Mouse (Mus musculus) liver, embryonic 14.5 days (tissue): ENCODE data around the gene Galntl6. TPM values are rescaled to one million over a fixed set of nuclear protein-coding genes. Genes with fewer than 3 reads are reported as not detected.

ENCODE experiments used
- ATAC-seq: fragments of 200-750 bp; cut with Nextera tagmentation; 2 replicates; pipeline ENCODE4 v1.8.0; 2017; ENCODE audit warnings: moderate number of reproducible peaks, mild to moderate bottlenecking, moderate library complexity; ENCODE audit not compliant: insufficient read depth
- DNase-seq, 3 experiments: peaks; one replicate each; pipeline ENCODE4 v3.0.0-alpha.2; 2012 to 2013; ENCODE audit warnings: low read depth in 3 of 3, low spot score in 3 of 3
- H3K27ac ChIP-seq: fragments of 300-500 bp; sonication (generic); 2 replicates; pipeline ENCODE4 v1.5.1; 2014; ENCODE audit warnings: moderate library complexity, mild to moderate bottlenecking, control low read depth, inconsistent platforms
- H3K27me3 ChIP-seq: fragments of 300-500 bp; sonication (generic); 2 replicates; pipeline ENCODE4 v1.6.1; 2014; ENCODE audit warnings: mild to moderate bottlenecking, low read length, moderate library complexity; ENCODE audit not compliant: control insufficient read depth, insufficient read depth
- H3K36me3 ChIP-seq: fragments of 300-500 bp; sonication (generic); replicated peaks from 2 replicates; pipeline ENCODE4 v1.6.1; 2014; ENCODE audit warnings: low read depth; ENCODE audit not compliant: control insufficient read depth, insufficient read depth
- H3K4me1 ChIP-seq, 2 experiments: fragments of 200-500 bp in 1 of 2; fragments of 300-500 bp in 1 of 2; sonication (generic) in 1 of 2; replicated peaks; 2 replicates each; pipeline ENCODE4 v1.6.1; 2012 to 2014; ENCODE audit warnings: antibody characterized with exemption in 1 of 2, inconsistent platforms in 1 of 2, low read length in 1 of 2; ENCODE audit not compliant: control insufficient read depth in 2 of 2, insufficient read depth in 2 of 2
- H3K4me2 ChIP-seq: fragments of 300-500 bp; sonication (generic); 2 replicates; pipeline ENCODE4 v1.6.1; 2014; ENCODE audit warnings: low read depth, mild to moderate bottlenecking, control low read depth, moderate library complexity
- H3K4me3 ChIP-seq, 2 experiments: fragments of 200-500 bp in 1 of 2; fragments of 300-500 bp in 1 of 2; sonication (generic) in 1 of 2; 2 replicates each; pipeline ENCODE4 v1.5.1; 2012 to 2014; ENCODE audit warnings: low read depth in 2 of 2, low read length in 2 of 2, mild to moderate bottlenecking in 2 of 2, control low read depth in 1 of 2, inconsistent platforms in 1 of 2, moderate library complexity in 1 of 2; ENCODE audit not compliant: insufficient read depth in 1 of 2
- H3K9ac ChIP-seq: fragments of 300-500 bp; sonication (generic); replicated peaks from 2 replicates; pipeline ENCODE4 v1.6.1; 2014; ENCODE audit warnings: mild to moderate bottlenecking, control low read depth, moderate library complexity
- H3K9me3 ChIP-seq: fragments of 300-500 bp; sonication (generic); 2 replicates; pipeline ENCODE4 v1.6.1; 2016; ENCODE audit warnings: low read length, mixed read lengths; ENCODE audit not compliant: control insufficient read depth
- CTCF ChIP-seq: IDR thresholded peaks from 2 replicates; pipeline ENCODE4 v1.5.1; 2016; ENCODE audit warnings: antibody characterized with exemption, low read depth, control low read depth
- EP300 ChIP-seq: IDR thresholded peaks from 2 replicates; pipeline ENCODE4 v1.6.1; 2016; ENCODE audit warnings: antibody characterized with exemption, low read depth
- WGBS: fragments of 180-500 bp; shearing (Covaris S2); extraction: QIAGEN DNeasy Blood & Tissue Kit; methylation state at CpG from one replicate; pipeline ENCODE4 v1.1.7; 2014; ENCODE audit not compliant: insufficient replicate concordance; 5-methylcytosine and 5-hydroxymethylcytosine counted together
- polyA plus RNA-seq, 2 experiments: library from polyadenylated mRNA; depleted of rRNA in 1 of 2; stranded (reverse) in 1 of 2; unstranded in 1 of 2; fragments of >200 nt; fragmentation: Nextera tagmentation in 1 of 2; extraction: Ambion mirVana in 1 of 2; gene quantifications; 2 replicates each; pipeline versions ENCODE4 v1.2.1 to v1.2.3; 2012 to 2014

The Galntl6 gene
- polyA plus RNA-seq, 2 experiments: not detected

DNA sequence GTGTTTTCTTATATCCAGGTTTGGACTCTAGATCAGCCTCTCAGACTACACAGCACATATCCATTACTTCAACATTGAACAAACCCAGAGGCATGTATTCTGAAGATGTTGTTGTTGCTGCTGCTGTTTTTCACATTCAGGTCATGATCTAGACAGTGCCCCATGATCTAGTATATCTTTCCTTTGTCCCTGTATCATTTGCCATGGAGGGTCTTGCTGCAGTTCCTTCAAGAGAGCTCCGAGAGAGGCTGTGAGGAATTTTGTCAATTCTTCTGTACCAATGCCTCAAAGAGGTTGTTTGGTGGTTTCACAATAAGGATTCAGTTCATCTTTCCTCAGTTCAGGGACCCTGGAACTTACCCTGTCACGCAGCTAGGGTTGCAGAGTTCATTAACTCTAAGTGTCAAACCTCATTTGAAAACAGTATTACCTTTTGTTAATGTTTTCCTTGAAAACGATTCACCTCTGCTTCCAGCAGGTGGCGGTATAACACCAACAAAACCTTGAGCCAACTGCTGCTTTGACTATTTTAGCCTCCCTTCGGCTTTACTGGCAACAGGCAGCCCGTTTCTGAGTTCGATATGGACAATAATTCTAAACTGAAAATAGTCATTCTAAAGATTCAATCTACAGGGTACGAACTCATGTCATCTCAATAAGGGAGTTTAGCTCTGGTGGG is 973.1 kb downstream of the Galntl6 start:
- peak in 1 of 3 experiments; percentile 11 for DNase-seq
- Histone ChIP-seq H3K36me3 (no peaks in the 10 kb centered on the region), H3K9me3 (no peaks in the 10 kb centered on the region), H3K27ac (no peak overlapping the region), H3K4me1 (no peaks in the 10 kb centered on the region), H3K27me3 (no peaks in the 10 kb centered on the region), H3K4me3 (no peak overlapping the region), H3K4me2 (no peak overlapping the region), H3K9ac (no peak overlapping the region)
- WGBS: 21% methylated on average over 8 of the region's 8 CpGs
- TF ChIP-seq EP300 (no peak), CTCF (peak; percentile 66)
- ATAC-seq: no peak

DNA sequence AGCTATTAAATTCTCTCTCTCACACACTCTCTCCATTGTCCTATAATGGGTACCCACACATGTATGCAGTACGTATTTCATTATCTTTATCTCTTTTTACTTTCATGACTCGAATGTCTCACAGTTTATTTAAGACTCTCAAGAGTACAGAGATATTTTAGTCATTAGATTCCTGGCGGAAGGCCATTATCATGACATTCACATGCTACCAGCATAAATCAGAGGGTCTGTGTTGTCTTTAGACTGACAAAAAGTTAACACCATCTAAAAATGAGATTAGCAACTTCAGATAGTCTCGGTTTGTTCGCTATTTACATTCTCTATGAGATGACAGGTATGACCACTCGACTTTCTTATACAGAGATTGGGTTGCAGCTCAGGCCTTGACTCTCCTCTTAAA is 985.4 kb downstream of the Galntl6 start:
- DNase-seq (no peak), ATAC-seq (no peak)
- TF ChIP-seq EP300: no peak
- TF ChIP-seq CTCF: no peak
- no peak overlapping the region for H3K4me2 ChIP-seq
- no peaks in the 10 kb centered on the region for H3K27me3 ChIP-seq
- WGBS: 61% methylated on average over 6 of the region's 6 CpGs
- H3K4me1 ChIP-seq: no peaks in the 10 kb centered on the region
- H3K36me3 ChIP-seq: no peaks in the 10 kb centered on the region
- no peak overlapping the region for H3K9ac ChIP-seq
- no peak overlapping the region for H3K4me3 ChIP-seq
- H3K27ac ChIP-seq: no peak overlapping the region
- H3K9me3 ChIP-seq: no peaks in the 10 kb centered on the region

DNA sequence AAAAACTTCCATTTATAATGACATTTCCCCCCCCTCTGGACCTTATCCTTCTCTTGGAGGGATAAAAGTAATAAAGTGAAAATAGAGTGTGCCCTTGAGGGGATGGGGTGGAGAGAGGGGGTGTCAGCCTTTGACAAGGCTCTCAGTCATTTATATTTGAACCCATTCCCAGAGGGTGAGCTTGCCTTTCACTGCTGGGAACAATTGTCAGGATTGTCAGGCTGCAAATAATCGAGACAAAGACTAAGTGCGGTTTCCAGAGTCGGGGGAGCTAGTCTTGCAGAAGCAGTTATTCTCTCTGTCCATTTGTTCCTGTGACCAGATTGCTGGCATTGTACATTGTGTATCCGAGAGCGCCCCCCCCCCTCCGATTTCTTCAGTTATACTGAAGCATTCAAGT is 988.9 kb downstream of the Galntl6 start:
- DNase-seq (no peak), ATAC-seq (no peak)
- Histone ChIP-seq H3K4me2 (no peak overlapping the region), H3K4me1 (no peaks in the 10 kb centered on the region), H3K9me3 (no peaks in the 10 kb centered on the region), H3K9ac (no peak overlapping the region), H3K4me3 (no peak overlapping the region), H3K27ac (no peak overlapping the region), H3K36me3 (no peaks in the 10 kb centered on the region), H3K27me3 (no peaks in the 10 kb centered on the region)
- WGBS: 76% methylated on average over 6 of the region's 6 CpGs
- TF ChIP-seq CTCF (no peak), EP300 (no peak)

DNA sequence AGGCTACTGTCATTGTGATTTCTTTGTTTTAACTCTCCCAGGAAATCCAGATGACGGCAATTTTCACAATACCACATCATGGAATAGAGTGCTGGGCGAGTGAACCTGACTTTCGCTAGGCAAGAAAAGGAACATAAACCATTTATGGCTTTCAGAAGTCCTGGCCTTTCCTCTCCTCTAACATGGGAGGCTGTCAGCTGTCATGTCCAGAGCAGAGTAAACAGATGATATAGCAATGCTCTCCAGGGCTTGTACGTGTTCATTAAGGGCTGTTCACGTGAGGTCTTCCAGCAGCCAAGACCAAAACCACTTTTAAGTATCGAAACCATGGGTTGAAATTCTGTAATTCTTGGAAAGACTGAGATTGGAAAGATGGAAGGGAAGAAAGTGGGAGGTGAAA is 989.3 kb downstream of the Galntl6 start:
- ATAC-seq: no peak
- WGBS: 52% methylated on average over 6 of the region's 6 CpGs

DNA sequence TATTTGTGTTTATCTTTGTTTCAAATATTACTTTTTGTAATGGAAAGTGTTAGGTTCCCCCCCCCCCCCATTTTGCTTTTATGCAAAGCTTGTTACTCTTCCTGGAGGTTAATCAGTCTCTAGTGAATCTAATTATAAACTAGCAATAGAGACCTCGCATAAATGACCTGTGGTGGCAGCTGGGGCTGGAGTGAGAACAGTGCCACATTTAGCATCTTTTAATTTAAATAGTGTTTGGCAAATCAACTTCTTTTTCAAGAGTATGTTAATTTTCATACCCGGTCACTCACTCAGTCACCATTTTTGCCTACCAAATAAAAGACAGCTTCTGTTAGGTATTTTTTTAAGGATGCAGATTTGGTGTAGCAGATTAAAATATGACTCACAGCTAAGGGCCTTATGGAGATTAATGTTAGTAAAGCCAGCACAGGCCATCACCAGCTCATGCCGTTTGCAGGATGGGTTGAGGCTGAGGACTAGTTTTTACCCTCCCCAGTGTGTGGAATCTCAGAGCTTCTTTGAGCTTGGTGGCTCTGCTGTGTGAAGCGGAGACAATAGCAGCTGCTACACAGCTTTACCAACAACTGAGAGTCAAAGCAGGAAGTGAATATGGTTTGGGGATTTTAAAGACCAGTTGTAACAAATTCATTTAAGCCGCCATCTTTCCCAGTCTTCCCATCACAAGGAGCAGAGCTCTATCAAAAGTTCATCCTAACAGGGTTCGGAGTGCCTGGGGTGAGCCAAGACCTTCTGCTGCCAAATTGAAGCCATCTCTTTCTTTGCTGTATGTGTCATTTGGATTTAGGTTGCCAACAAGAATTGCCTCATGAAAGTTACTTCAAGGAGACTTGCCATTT is 990.0 kb downstream of the Galntl6 start:
- ATAC-seq (no peak), DNase-seq (no peak)
- Histone ChIP-seq H3K9me3 (no peaks in the 10 kb centered on the region), H3K27me3 (no peaks in the 10 kb centered on the region), H3K4me2 (no peak overlapping the region), H3K4me1 (no peaks in the 10 kb centered on the region), H3K36me3 (no peaks in the 10 kb centered on the region), H3K9ac (no peak overlapping the region), H3K27ac (no peak overlapping the region), H3K4me3 (no peak overlapping the region)
- 65% methylated on average over 6 of the region's 6 CpGs for WGBS
- TF ChIP-seq EP300 (no peak), CTCF (no peak)

More for the DNA sequence above, 989.3 kb downstream of the Galntl6 start:
- DNase-seq: no peak
- TF ChIP-seq EP300 (no peak), CTCF (no peak)
- no peak overlapping the region for H3K4me2 ChIP-seq
- H3K9me3 ChIP-seq: no peaks in the 10 kb centered on the region
- no peaks in the 10 kb centered on the region for H3K36me3 ChIP-seq
- H3K4me3 ChIP-seq: no peak overlapping the region
- no peaks in the 10 kb centered on the region for H3K4me1 ChIP-seq
- H3K27ac ChIP-seq: no peak overlapping the region
- no peaks in the 10 kb centered on the region for H3K27me3 ChIP-seq
- no peak overlapping the region for H3K9ac ChIP-seq
